In the genomic region with DNA sequence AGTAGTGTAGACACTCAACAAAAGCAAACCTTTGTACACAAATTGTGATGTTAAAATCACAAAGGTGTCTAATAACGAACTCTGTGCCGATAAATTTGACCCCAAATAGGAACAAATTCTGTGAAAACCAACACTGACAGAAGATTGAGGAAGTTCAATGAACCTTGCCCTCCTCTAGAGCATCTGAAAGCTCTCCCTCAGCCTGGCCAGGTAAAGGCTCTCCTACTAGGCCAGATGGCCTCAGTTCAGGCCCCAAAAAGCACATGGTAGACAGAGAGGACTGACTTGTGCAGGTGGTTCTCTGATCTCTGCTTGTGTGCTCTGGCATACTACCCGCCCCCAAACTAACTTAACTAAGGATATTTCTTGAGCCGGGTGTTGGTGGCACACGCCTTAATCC, we compare ENCODE assay signal across 28 mouse cellular contexts. TPM values are rescaled to one million over a fixed set of nuclear protein-coding genes. Genes with fewer than 3 reads are reported as not detected.
"Had no signal": no experiment of that assay in that cellular context is flagged by ENCODE, and none has a peak within 500 bp of the region (broad histone marks: within the 10 kb centered on the region; RNA-seq: fewer than 3 reads in every experiment).

No protein-coding gene starts in this region.

- H3K27me3 ChIP-seq: embryonic facial prominence, embryonic 12.5 days; embryonic facial prominence, embryonic 13.5 days; embryonic facial prominence, embryonic 15.5 days; forebrain, embryonic 12.5 days; forebrain, embryonic 13.5 days; forebrain, embryonic 15.5 days had no signal

- H3K4me3 ChIP-seq: embryonic facial prominence, embryonic 10.5 days; embryonic facial prominence, embryonic 12.5 days; embryonic facial prominence, embryonic 13.5 days; embryonic facial prominence, embryonic 15.5 days; erythroblast, embryonic 14.5 days; forebrain, embryonic 10.5 days; forebrain, embryonic 12.5 days; forebrain, embryonic 13.5 days; forebrain, embryonic 15.5 days; gastrocnemius, adult 2 months; heart, adult 2 months; heart, embryonic 10.5 days had no signal

- DNase-seq: cerebellum, adult 9-10 months; cerebellum, adult 9-11 months; cerebellum, postnatal 10 days; cerebellum, postnatal 14 days; cerebellum, postnatal 25 days; cerebellum, postnatal 36 days; embryo, embryonic 11 days; forebrain, postnatal 0 days; gastrocnemius, adult 2 months; gastrocnemius, postnatal 10 days; gastrocnemius, postnatal 14 days; gastrocnemius, postnatal 25 days; gastrocnemius, postnatal 36 days; heart, adult 11 months; heart, adult 18-20 months; heart, adult 2 months had no signal

- H3K27ac ChIP-seq: embryonic facial prominence, embryonic 10.5 days; embryonic facial prominence, embryonic 12.5 days; embryonic facial prominence, embryonic 13.5 days; embryonic facial prominence, embryonic 15.5 days; forebrain, embryonic 10.5 days; forebrain, embryonic 12.5 days; forebrain, embryonic 13.5 days; forebrain, embryonic 15.5 days; gastrocnemius, adult 2 months; heart, adult 2 months; heart, embryonic 10.5 days had no signal

- H3K4me1 ChIP-seq: embryonic facial prominence, embryonic 15.5 days had no signal

- ATAC-seq: forebrain, embryonic 13.5 days; forebrain, embryonic 14.5 days; forebrain, embryonic 15.5 days; forebrain, embryonic 16.5 days; forebrain, postnatal 0 days had no signal

- H3K36me3 ChIP-seq: embryonic facial prominence, embryonic 10.5 days; embryonic facial prominence, embryonic 12.5 days; embryonic facial prominence, embryonic 13.5 days; embryonic facial prominence, embryonic 15.5 days; forebrain, embryonic 10.5 days; forebrain, embryonic 12.5 days; forebrain, embryonic 15.5 days; heart, embryonic 10.5 days had no signal

RNA-seq across cellular contexts. Expression of a gene that starts 58.4 kb away (rescaled TPM):
- polyA plus RNA-seq: erythroblast, embryonic 14.5 days had no signal
